Mouse (Mus musculus) ES-Bruce4 (cell line): Measurements from ENCODE around the gene Slc5a10. TPM values are rescaled to one million over a fixed set of nuclear protein-coding genes. Genes with fewer than 3 reads are reported as not detected.
"Not testable (repeated sequence)": the region's sequence is repeated elsewhere in the genome, so short reads cannot be mapped to it uniquely, and the experiment has no call there.

ENCODE experiments used
- H3K27ac ChIP-seq: 2 replicates; pipeline ENCODE4 v1.5.1; 2012; ENCODE audit warnings: low read length, inconsistent platforms; ENCODE audit not compliant: insufficient read depth
- H3K27me3 ChIP-seq: 2 replicates; pipeline ENCODE4 v1.6.1; 2012; ENCODE audit warnings: mild to moderate bottlenecking, low read length, inconsistent platforms; ENCODE audit not compliant: control insufficient read depth, poor library complexity, insufficient read depth, severe bottlenecking
- H3K36me3 ChIP-seq: 2 replicates; pipeline ENCODE4 v1.6.1; 2012; ENCODE audit warnings: inconsistent platforms, mild to moderate bottlenecking, low read length, moderate library complexity; ENCODE audit not compliant: control insufficient read depth, poor library complexity, insufficient read depth, severe bottlenecking
- H3K4me1 ChIP-seq: one replicate; pipeline ENCODE4 v1.8.1; 2011; ENCODE audit warnings: low read length; ENCODE audit not compliant: control insufficient read depth, insufficient read depth
- H3K4me3 ChIP-seq: 2 replicates; pipeline ENCODE4 v1.5.1; 2011; ENCODE audit warnings: low read depth, mild to moderate bottlenecking, low read length
- H3K9ac ChIP-seq: 2 replicates; pipeline ENCODE4 v1.6.1; 2012; ENCODE audit warnings: low read depth, mild to moderate bottlenecking, inconsistent platforms; ENCODE audit not compliant: poor library complexity, severe bottlenecking
- H3K9me3 ChIP-seq: replicated peaks from 2 replicates; pipeline ENCODE4 v1.6.1; 2012; ENCODE audit warnings: mild to moderate bottlenecking, low read length, inconsistent platforms; ENCODE audit not compliant: control insufficient read depth, poor library complexity, insufficient read depth, severe bottlenecking
- CTCF ChIP-seq: IDR thresholded peaks from one replicate; pipeline ENCODE4 v1.8.1; 2011; ENCODE audit warnings: low read depth, low read length
- EP300 ChIP-seq: IDR thresholded peaks from 2 replicates; pipeline ENCODE4 v1.6.1; 2011; ENCODE audit warnings: low read depth, low read length; ENCODE audit not compliant: insufficient read depth
- POLR2A ChIP-seq: IDR thresholded peaks from one replicate; pipeline ENCODE4 v1.8.1; 2011; ENCODE audit warnings: low read length; ENCODE audit not compliant: insufficient read depth
- polyA plus RNA-seq: library from polyadenylated mRNA; stranded (reverse); fragments of >200 nt; gene quantifications from 2 replicates; pipeline ENCODE4 v1.2.4, GENCODE M21; 2011; ENCODE audit warnings: low read depth; ENCODE audit not compliant: missing spikeins, insufficient read depth, insufficient read length

The Slc5a10 gene
- polyA plus RNA-seq, 1 experiment: not detected

- Histone ChIP-seq H3K4me1 (no peaks in the 10 kb centered on the region), H3K27ac (no peak overlapping the region), H3K9ac (no peak overlapping the region), H3K9me3 (no peaks in the 10 kb centered on the region; the same call in 1 of the 2 replicates), H3K36me3 (no peaks in the 10 kb centered on the region), H3K4me3 (no peak overlapping the region), H3K27me3 (no peaks in the 10 kb centered on the region)
- TF ChIP-seq CTCF (no peak), EP300 (no peak), POLR2A (no peak)
These were observed 78.5 kb downstream of the Slc5a10 start for GRCm38 (mm10) chr11:61642106-61642505.

GRCm38 (mm10) chr11:61640585-61640984 lies 80.0 kb downstream of the Slc5a10 start:
- H3K27me3 ChIP-seq, H3K4me1 ChIP-seq, H3K9me3 ChIP-seq, H3K9ac ChIP-seq, H3K27ac ChIP-seq, H3K36me3 ChIP-seq, H3K4me3 ChIP-seq: not testable (repeated sequence)

DNA sequence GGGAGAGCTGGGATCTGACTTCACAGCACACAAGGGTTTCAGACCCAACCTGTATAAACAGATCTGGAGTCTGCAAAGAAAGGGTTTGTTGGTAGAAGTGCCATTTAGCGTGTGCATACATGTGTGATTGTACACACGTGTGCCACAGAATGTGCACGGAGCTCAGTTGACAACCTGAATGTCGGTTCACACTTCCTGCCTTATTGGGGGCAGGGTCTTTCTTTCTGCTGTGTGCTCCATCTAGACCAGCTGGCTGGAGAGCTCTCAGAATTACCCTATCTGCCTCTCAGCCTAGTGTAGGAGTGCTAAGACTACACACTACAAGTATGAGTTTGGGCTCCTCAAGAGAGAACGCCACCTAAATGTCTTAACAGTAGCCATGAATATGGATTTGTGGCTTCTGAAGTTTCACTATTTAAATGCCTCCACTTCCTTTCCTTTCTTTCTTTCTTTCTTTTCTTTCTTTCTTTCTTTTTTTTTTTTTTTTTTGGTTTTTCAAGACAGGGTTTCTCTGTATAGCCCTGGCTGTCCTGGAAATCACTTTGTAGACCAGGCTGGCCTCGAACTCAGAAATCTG lies 80.9 kb downstream of the Slc5a10 start:
- no peaks in the 10 kb centered on the region; the same call in 1 of the 2 replicates for H3K9me3 ChIP-seq
- H3K4me1 ChIP-seq: no peaks in the 10 kb centered on the region
- no peak overlapping the region for H3K9ac ChIP-seq
- no peak overlapping the region for H3K4me3 ChIP-seq
- no peak overlapping the region for H3K27ac ChIP-seq
- TF ChIP-seq EP300: no peak
- TF ChIP-seq POLR2A: no peak
- TF ChIP-seq CTCF: no peak
- no peaks in the 10 kb centered on the region for H3K36me3 ChIP-seq
- H3K27me3 ChIP-seq: no peaks in the 10 kb centered on the region

GRCm38 (mm10) chr11:61638764-61639536 lies 81.7 kb downstream of the Slc5a10 start:
- no peak for TF ChIP-seq EP300
- no peak for TF ChIP-seq CTCF
- TF ChIP-seq POLR2A: no peak
- no peak overlapping the region for H3K9ac ChIP-seq
- no peaks in the 10 kb centered on the region for H3K27me3 ChIP-seq
- H3K36me3 ChIP-seq: no peaks in the 10 kb centered on the region
- H3K27ac ChIP-seq: no peak overlapping the region
- no peaks in the 10 kb centered on the region for H3K4me1 ChIP-seq
- H3K4me3 ChIP-seq: no peak overlapping the region
- H3K9me3 ChIP-seq: no peaks in the 10 kb centered on the region; the same call in 1 of the 2 replicates

- H3K9ac ChIP-seq: no peak overlapping the region
- TF ChIP-seq CTCF: no peak
- no peak for TF ChIP-seq POLR2A
- no peak for TF ChIP-seq EP300
- no peak overlapping the region for H3K27ac ChIP-seq
- H3K9me3 ChIP-seq: no peaks in the 10 kb centered on the region; the same call in 1 of the 2 replicates
- no peaks in the 10 kb centered on the region for H3K36me3 ChIP-seq
- H3K27me3 ChIP-seq: no peaks in the 10 kb centered on the region
- no peak overlapping the region for H3K4me3 ChIP-seq
- H3K4me1 ChIP-seq: no peaks in the 10 kb centered on the region
These were observed 82.8 kb downstream of the Slc5a10 start for GRCm38 (mm10) chr11:61637856-61638255.

DNA sequence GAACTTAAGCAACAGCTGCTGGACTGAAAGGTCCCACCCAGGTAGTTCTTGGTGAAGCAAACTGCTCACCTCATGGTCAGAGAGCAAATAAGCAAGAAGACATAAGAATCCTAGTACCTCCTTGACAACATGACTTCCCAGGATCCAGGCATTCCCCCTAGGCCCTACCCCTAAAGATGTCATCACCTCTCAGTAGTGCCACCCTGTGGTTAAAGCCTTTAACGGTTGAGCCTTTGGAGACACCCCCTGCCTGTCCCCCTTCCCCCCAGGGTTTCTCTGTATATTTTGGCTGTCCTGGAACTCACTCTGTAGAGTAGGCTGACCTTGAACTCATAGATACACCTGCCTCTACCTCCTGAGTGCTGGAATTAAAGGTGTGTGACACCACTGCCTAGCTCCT lies 83.2 kb downstream of the Slc5a10 start:
- Histone ChIP-seq H3K4me3 (no peak overlapping the region), H3K9me3 (no peaks in the 10 kb centered on the region; the same call in 1 of the 2 replicates), H3K27ac (no peak overlapping the region), H3K4me1 (no peaks in the 10 kb centered on the region), H3K27me3 (no peaks in the 10 kb centered on the region), H3K36me3 (no peaks in the 10 kb centered on the region), H3K9ac (no peak overlapping the region)
- TF ChIP-seq POLR2A (no peak), CTCF (no peak), EP300 (no peak)

- H3K9me3 ChIP-seq, H3K36me3 ChIP-seq, H3K27me3 ChIP-seq, H3K9ac ChIP-seq, H3K4me3 ChIP-seq, H3K4me1 ChIP-seq, H3K27ac ChIP-seq: not testable (repeated sequence)
These were observed 84.3 kb downstream of the Slc5a10 start for GRCm38 (mm10) chr11:61636309-61636708.
